Mouse (Mus musculus) ES-Bruce4 (cell line): ENCODE measurements around the gene Bub3. TPM values are rescaled to one million over a fixed set of nuclear protein-coding genes. Genes with fewer than 3 reads are reported as not detected.

Experiments
- H3K27ac ChIP-seq: 2 replicates; pipeline ENCODE4 v1.5.1; 2012; ENCODE audit warnings: low read length, inconsistent platforms; ENCODE audit not compliant: insufficient read depth
- H3K27me3 ChIP-seq: 2 replicates; pipeline ENCODE4 v1.6.1; 2012; ENCODE audit warnings: mild to moderate bottlenecking, low read length, inconsistent platforms; ENCODE audit not compliant: control insufficient read depth, poor library complexity, insufficient read depth, severe bottlenecking
- H3K36me3 ChIP-seq: 2 replicates; pipeline ENCODE4 v1.6.1; 2012; ENCODE audit warnings: inconsistent platforms, mild to moderate bottlenecking, low read length, moderate library complexity; ENCODE audit not compliant: control insufficient read depth, poor library complexity, insufficient read depth, severe bottlenecking
- H3K4me1 ChIP-seq: one replicate; pipeline ENCODE4 v1.8.1; 2011; ENCODE audit warnings: low read length; ENCODE audit not compliant: control insufficient read depth, insufficient read depth
- H3K4me3 ChIP-seq: 2 replicates; pipeline ENCODE4 v1.5.1; 2011; ENCODE audit warnings: low read depth, mild to moderate bottlenecking, low read length
- H3K9ac ChIP-seq: 2 replicates; pipeline ENCODE4 v1.6.1; 2012; ENCODE audit warnings: low read depth, mild to moderate bottlenecking, inconsistent platforms; ENCODE audit not compliant: poor library complexity, severe bottlenecking
- H3K9me3 ChIP-seq: replicated peaks from 2 replicates; pipeline ENCODE4 v1.6.1; 2012; ENCODE audit warnings: mild to moderate bottlenecking, low read length, inconsistent platforms; ENCODE audit not compliant: control insufficient read depth, poor library complexity, insufficient read depth, severe bottlenecking
- CTCF ChIP-seq: IDR thresholded peaks from one replicate; pipeline ENCODE4 v1.8.1; 2011; ENCODE audit warnings: low read depth, low read length
- EP300 ChIP-seq: IDR thresholded peaks from 2 replicates; pipeline ENCODE4 v1.6.1; 2011; ENCODE audit warnings: low read depth, low read length; ENCODE audit not compliant: insufficient read depth
- POLR2A ChIP-seq: IDR thresholded peaks from one replicate; pipeline ENCODE4 v1.8.1; 2011; ENCODE audit warnings: low read length; ENCODE audit not compliant: insufficient read depth
- polyA plus RNA-seq: library from polyadenylated mRNA; stranded (reverse); fragments of >200 nt; gene quantifications from 2 replicates; pipeline ENCODE4 v1.2.4, GENCODE M21; 2011; ENCODE audit warnings: low read depth; ENCODE audit not compliant: missing spikeins, insufficient read depth, insufficient read length

Bub3 gene
- polyA plus RNA-seq, 1 experiment = 141 TPM

DNA sequence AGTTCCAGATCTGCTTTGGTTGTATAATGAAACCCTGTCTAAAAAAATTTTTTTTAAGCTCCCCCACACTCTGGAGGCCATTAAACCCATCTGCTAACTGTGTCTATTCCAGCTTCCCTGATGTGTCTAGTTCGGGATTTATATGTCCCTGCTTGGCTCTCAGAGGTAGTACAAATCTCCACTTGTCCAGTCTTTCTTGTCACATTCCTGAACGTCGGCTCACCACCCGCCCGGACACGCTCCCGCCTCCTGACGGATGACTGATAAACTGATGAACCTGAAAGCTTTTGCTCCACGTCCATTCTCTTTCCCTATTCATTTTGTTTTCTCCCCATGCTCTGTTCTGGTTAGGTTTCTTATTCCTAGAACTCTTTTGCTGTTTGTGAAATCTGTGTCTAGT is 22.2 kb downstream of the Bub3 start:
- Histone ChIP-seq H3K27ac (no peak overlapping the region), H3K4me3 (no peak overlapping the region), H3K27me3 (no peaks in the 10 kb centered on the region), H3K9me3 (no peaks in the 10 kb centered on the region), H3K36me3 (no peaks in the 10 kb centered on the region), H3K4me1 (no peaks in the 10 kb centered on the region), H3K9ac (no peak overlapping the region)
- TF ChIP-seq EP300 (no peak), CTCF (no peak), POLR2A (no peak)

DNA sequence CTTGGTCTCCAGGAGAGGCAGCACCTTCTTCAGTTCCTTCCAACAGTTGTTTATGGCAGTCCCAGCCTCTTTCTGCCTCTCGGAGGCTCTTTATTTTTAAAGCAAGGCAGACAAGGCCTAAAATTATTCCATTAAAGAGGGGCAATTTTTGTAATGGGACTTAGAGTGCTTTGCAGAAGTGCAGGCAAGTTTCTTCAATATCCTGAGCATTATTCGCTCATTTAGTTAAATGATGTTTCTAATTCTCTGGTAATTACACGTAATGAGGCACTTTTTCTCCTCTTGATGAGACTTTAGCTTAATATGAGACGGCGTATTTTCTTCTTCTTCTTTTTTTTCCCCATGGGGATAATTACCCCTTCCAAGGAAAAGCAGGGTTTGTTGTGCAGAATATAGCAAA is 25.5 kb downstream of the Bub3 start:
- Histone ChIP-seq H3K27ac (no peak overlapping the region), H3K4me1 (no peaks in the 10 kb centered on the region), H3K36me3 (no peaks in the 10 kb centered on the region), H3K27me3 (no peaks in the 10 kb centered on the region), H3K4me3 (no peak overlapping the region), H3K9me3 (no peaks in the 10 kb centered on the region), H3K9ac (no peak overlapping the region)
- no peak for TF ChIP-seq EP300

DNA sequence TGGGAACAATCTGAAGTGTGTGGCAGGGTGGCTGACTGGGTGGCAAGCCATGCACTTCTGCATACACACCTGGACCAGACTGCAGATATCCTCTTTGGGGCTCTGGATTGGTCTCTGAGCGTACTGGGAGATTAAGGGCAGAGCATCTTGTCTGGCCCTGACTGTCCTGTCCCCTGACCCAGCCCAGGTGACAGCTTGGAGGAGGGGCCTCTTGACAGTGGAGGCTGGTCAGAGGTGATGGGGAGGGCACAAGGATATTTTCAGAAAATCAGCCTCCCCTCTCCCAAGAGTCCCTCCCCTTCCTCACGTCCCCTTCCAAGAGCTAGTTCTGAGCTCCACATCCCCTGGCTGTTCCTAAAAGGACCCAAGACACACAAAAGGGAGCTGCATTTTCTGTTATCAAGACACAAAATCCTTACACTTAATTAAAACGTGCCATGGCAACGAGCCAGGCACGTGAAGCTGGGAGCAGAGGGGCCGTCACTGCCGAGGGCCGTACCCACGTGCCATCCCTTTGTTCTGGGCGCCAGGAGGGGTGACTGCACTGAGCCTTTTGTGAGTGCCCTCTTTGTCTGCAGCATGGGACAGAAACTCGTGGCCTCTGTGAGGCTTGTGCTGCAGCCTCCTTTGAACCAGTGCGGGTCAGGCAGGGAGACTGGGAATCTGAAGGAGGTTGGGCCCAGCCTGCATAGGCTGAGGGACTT is 37.9 kb downstream of the Bub3 start:
- Histone ChIP-seq H3K27ac (no peak overlapping the region), H3K36me3 (no peaks in the 10 kb centered on the region), H3K4me3 (no peak overlapping the region), H3K9me3 (no peaks in the 10 kb centered on the region), H3K4me1 (no peaks in the 10 kb centered on the region), H3K9ac (no peak overlapping the region), H3K27me3 (no peaks in the 10 kb centered on the region)
- TF ChIP-seq POLR2A = no peak
- TF ChIP-seq CTCF = no peak
- TF ChIP-seq EP300 = no peak

DNA sequence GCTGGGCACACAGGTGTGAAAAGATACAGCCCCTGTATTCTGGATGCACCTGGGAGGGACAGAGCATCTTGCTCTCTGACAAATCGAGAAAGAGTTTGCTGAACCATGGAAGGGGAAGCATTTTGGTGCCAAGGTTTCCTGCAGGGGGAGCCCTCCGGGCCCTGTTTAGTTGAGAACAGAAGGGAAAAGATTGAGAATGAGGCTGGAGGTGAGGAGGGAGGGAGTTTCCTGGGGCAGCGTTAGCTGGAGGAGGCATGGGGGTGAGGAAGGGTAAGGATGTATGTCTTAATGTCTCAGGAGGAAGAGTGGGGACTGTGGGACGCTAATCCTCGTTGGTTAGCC is 38.4 kb downstream of the Bub3 start:
- Histone ChIP-seq H3K4me1 (no peaks in the 10 kb centered on the region), H3K36me3 (no peaks in the 10 kb centered on the region), H3K27me3 (no peaks in the 10 kb centered on the region), H3K9me3 (no peaks in the 10 kb centered on the region), H3K4me3 (no peak overlapping the region), H3K27ac (no peak overlapping the region), H3K9ac (no peak overlapping the region)
- no peak for TF ChIP-seq POLR2A
- TF ChIP-seq CTCF = peak; percentile 50

DNA sequence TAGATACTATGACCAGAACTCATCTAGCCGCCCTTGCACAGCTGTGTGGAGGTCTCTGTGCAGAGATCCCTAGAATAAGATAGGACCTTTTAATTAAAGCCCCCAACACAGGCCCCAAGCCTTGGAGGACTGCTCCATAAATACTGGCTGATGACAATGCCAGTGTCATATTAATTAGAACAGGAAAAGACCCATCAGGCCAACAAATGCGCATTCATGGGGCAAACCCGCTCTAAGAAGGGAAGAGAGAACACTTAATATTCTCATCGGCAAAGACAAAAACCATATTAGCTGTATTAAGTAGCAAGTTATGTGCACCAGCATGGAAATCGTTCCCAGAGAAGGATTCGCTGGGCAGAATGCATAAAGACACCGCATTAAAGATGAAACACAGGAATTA is 42.1 kb downstream of the Bub3 start:
- Histone ChIP-seq H3K27me3 (no peaks in the 10 kb centered on the region), H3K9ac (no peak overlapping the region), H3K9me3 (no peaks in the 10 kb centered on the region), H3K4me3 (no peak overlapping the region), H3K36me3 (no peaks in the 10 kb centered on the region), H3K4me1 (no peaks in the 10 kb centered on the region), H3K27ac (no peak overlapping the region)
- no peak for TF ChIP-seq POLR2A
- TF ChIP-seq CTCF = no peak
- no peak for TF ChIP-seq EP300

DNA sequence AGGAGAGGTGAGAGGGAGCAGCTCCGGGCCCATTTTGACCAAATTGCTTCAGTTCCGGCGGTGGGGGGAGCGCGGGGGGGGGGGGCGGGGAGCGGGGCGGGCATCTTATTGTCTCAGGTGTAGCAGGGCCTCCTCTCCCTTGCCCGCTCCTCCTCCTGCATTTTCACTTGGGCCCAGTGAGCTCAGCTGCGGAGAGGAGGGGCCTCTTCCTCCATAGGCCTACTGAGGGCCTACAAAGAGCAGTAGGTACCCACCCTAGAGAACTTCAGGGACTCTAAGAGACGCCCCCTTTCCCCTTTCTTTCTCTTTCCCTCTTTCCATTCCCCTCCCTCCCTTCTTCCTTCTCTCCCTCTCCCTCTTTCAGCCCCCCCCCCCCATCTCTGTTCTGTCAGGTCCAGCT is 43.2 kb downstream of the Bub3 start:
- Histone ChIP-seq H3K4me3 (no peak overlapping the region), H3K4me1 (no peaks in the 10 kb centered on the region), H3K27ac (no peak overlapping the region), H3K36me3 (no peaks in the 10 kb centered on the region), H3K27me3 (no peaks in the 10 kb centered on the region), H3K9me3 (no peaks in the 10 kb centered on the region), H3K9ac (no peak overlapping the region)
- no peak for TF ChIP-seq EP300
- TF ChIP-seq CTCF = no peak
- TF ChIP-seq POLR2A = no peak
